Mouse (Mus musculus): Measurements from ENCODE around the gene Gm44511. TPM values are rescaled to one million over a fixed set of nuclear protein-coding genes. Genes with fewer than 3 reads are reported as not detected.
"Not testable (repeated sequence)": the region's sequence is repeated elsewhere in the genome, so short reads cannot be mapped to it uniquely, and the experiment has no call there.

The Gm44511 gene
- polyA plus RNA-seq, 1 experiment from 2014 or later = not detected

- Histone ChIP-seq H3K27me3 (replicated peaks) (no peaks in the 10 kb centered on the region), H3K9ac (no peak overlapping the region), H3K27ac (no peak overlapping the region), H3K36me3 (replicated peaks) (no peaks in the 10 kb centered on the region), H3K4me1 (peaks cover 15% of the 10 kb centered on the region), H3K4me2 (no peak overlapping the region), H3K4me3 (no peak overlapping the region), H3K9me3 (no peaks in the 10 kb centered on the region)
- no peak for ATAC-seq (replicated peaks)
- 92% methylated on average over 4 of the region's 4 CpGs for WGBS
These were observed 21.3 kb upstream of the Gm44511 start for GRCm38 (mm10) chr6:128847401-128847800.

GRCm38 (mm10) chr6:128845998-128846542 is 20.0 kb upstream of the Gm44511 start:
- Histone ChIP-seq H3K9ac (no peak overlapping the region), H3K36me3 (replicated peaks) (no peaks in the 10 kb centered on the region), H3K27ac (no peak overlapping the region), H3K27me3 (replicated peaks) (no peaks in the 10 kb centered on the region), H3K4me1 (peaks cover 22% of the 10 kb centered on the region), H3K9me3 (no peaks in the 10 kb centered on the region), H3K4me2 (no peak overlapping the region), H3K4me3 (no peak overlapping the region)
- ATAC-seq (replicated peaks) = no peak
- WGBS = 56% methylated on average over 9 of the region's 9 CpGs

- Histone ChIP-seq H3K4me2 (peak overlapping the region; percentile 21), H3K4me1 (peaks cover 22% of the 10 kb centered on the region), H3K27ac (no peak overlapping the region), H3K36me3 (replicated peaks) (no peaks in the 10 kb centered on the region), H3K4me3 (no peak overlapping the region), H3K27me3 (replicated peaks) (no peaks in the 10 kb centered on the region), H3K9ac (no peak overlapping the region), H3K9me3 (no peaks in the 10 kb centered on the region)
- 23% methylated on average over 7 of the region's 7 CpGs for WGBS
- ATAC-seq (replicated peaks) = no peak
These were observed 19.3 kb upstream of the Gm44511 start for GRCm38 (mm10) chr6:128845319-128845979.

GRCm38 (mm10) chr6:128844586-128845080 is 18.5 kb upstream of the Gm44511 start:
- 68% methylated on average over 5 of the region's 5 CpGs for WGBS
- Histone ChIP-seq H3K4me2 (peak overlapping the region; percentile 51), H3K27ac (peak overlapping the region; percentile 82; the same call in 1 of the 2 replicates), H3K9me3 (no peaks in the 10 kb centered on the region), H3K36me3 (replicated peaks) (no peaks in the 10 kb centered on the region), H3K9ac (peak overlapping the region; percentile 42; the same call in 1 of the 2 replicates), H3K27me3 (replicated peaks) (no peaks in the 10 kb centered on the region), H3K4me3 (peak overlapping the region; percentile 80), H3K4me1 (peaks cover 26% of the 10 kb centered on the region)
- ATAC-seq (replicated peaks) = no peak

GRCm38 (mm10) chr6:128844131-128844530 is 18.0 kb upstream of the Gm44511 start:
- ATAC-seq (replicated peaks) = no peak

GRCm38 (mm10) chr6:128843479-128843992 is 17.4 kb upstream of the Gm44511 start:
- Histone ChIP-seq H3K9ac (peak overlapping the region; percentile 42), H3K4me1 (peaks cover 29% of the 10 kb centered on the region), H3K36me3 (replicated peaks) (no peaks in the 10 kb centered on the region), H3K27me3 (replicated peaks) (no peaks in the 10 kb centered on the region), H3K4me3 (peak overlapping the region; percentile 80), H3K27ac (peak overlapping the region; percentile 82), H3K9me3 (no peaks in the 10 kb centered on the region), H3K4me2 (peak overlapping the region; percentile 51)
- under 1% methylated on average over 22 of the region's 22 CpGs for WGBS
- ATAC-seq (replicated peaks) = peak; percentile 52

More at GRCm38 (mm10) chr6:128844131-128844530, 18.0 kb upstream of the Gm44511 start:
- peak overlapping the region; percentile 82 for H3K27ac ChIP-seq
- peaks cover 29% of the 10 kb centered on the region for H3K4me1 ChIP-seq
- peak overlapping the region; percentile 51 for H3K4me2 ChIP-seq
- peak overlapping the region; percentile 80 for H3K4me3 ChIP-seq
- H3K9ac ChIP-seq = peak overlapping the region; percentile 42
- H3K9me3 ChIP-seq = no peaks in the 10 kb centered on the region
- H3K27me3 ChIP-seq (replicated peaks) = no peaks in the 10 kb centered on the region
- no peaks in the 10 kb centered on the region for H3K36me3 ChIP-seq (replicated peaks)
- WGBS = 19% methylated on average over 8 of the region's 8 CpGs

- Histone ChIP-seq H3K9me3 (no peaks in the 10 kb centered on the region), H3K27ac (peak overlapping the region; percentile 89), H3K4me1 (peaks cover 29% of the 10 kb centered on the region), H3K9ac (peak overlapping the region; percentile 75), H3K27me3 (replicated peaks) (no peaks in the 10 kb centered on the region), H3K36me3 (replicated peaks) (no peaks in the 10 kb centered on the region), H3K4me3 (peak overlapping the region; percentile 80), H3K4me2 (peak overlapping the region; percentile 70)
- 0% methylated on average over 44 of the region's 44 CpGs for WGBS
- peak; percentile 83 for ATAC-seq (replicated peaks)
These were observed 16.9 kb upstream of the Gm44511 start for GRCm38 (mm10) chr6:128842945-128843478.

GRCm38 (mm10) chr6:128842356-128842944 is 16.3 kb upstream of the Gm44511 start:
- H3K4me1 ChIP-seq = peaks cover 29% of the 10 kb centered on the region
- under 1% methylated on average over 20 of the region's 20 CpGs for WGBS
- H3K4me2 ChIP-seq = peak overlapping the region; percentile 70
- no peaks in the 10 kb centered on the region for H3K36me3 ChIP-seq (replicated peaks)
- peak overlapping the region; percentile 80 for H3K4me3 ChIP-seq
- H3K27me3 ChIP-seq (replicated peaks) = no peaks in the 10 kb centered on the region
- H3K9ac ChIP-seq = peak overlapping the region; percentile 75
- ATAC-seq (replicated peaks) = 0 out of 2 replicates have a peak, but pooled peaks have one; percentile 7
- no peaks in the 10 kb centered on the region for H3K9me3 ChIP-seq
- peak overlapping the region; percentile 89 for H3K27ac ChIP-seq

- 40% methylated on average over 4 of the region's 4 CpGs for WGBS
- Histone ChIP-seq H3K4me2 (peak overlapping the region; percentile 70), H3K4me1 (peaks cover 37% of the 10 kb centered on the region), H3K9me3 (no peaks in the 10 kb centered on the region), H3K36me3 (replicated peaks) (no peaks in the 10 kb centered on the region), H3K27ac (no peak overlapping the region), H3K9ac (peak overlapping the region; percentile 75; the same call in 1 of the 2 replicates), H3K4me3 (peak overlapping the region; percentile 80), H3K27me3 (replicated peaks) (no peaks in the 10 kb centered on the region)
- no peak for ATAC-seq (replicated peaks)
These were observed 15.4 kb upstream of the Gm44511 start for GRCm38 (mm10) chr6:128841327-128842089.

- WGBS = 87% methylated on average over 3 of the region's 3 CpGs
These were observed 14.6 kb upstream of the Gm44511 start for GRCm38 (mm10) chr6:128840669-128841068.

GRCm38 (mm10) chr6:128839921-128840320 is 13.8 kb upstream of the Gm44511 start:
- WGBS = 72% methylated on average over 7 of the region's 7 CpGs
- Histone ChIP-seq H3K27ac (peak overlapping the region; percentile 91; the same call in 1 of the 2 replicates), H3K4me2 (peak overlapping the region; percentile 62), H3K36me3 (replicated peaks) (no peaks in the 10 kb centered on the region), H3K9me3 (no peaks in the 10 kb centered on the region), H3K4me3 (peak overlapping the region; percentile 89), H3K4me1 (peaks cover 32% of the 10 kb centered on the region), H3K27me3 (replicated peaks) (no peaks in the 10 kb centered on the region), H3K9ac (0 out of 2 replicates have a peak overlapping the region, but pooled peaks have one; percentile 65)
- no peak for ATAC-seq (replicated peaks)

More at GRCm38 (mm10) chr6:128840669-128841068, 14.6 kb upstream of the Gm44511 start:
- peaks cover 37% of the 10 kb centered on the region for H3K4me1 ChIP-seq
- ATAC-seq (replicated peaks); H3K27me3 ChIP-seq (replicated peaks); H3K4me3 ChIP-seq; H3K36me3 ChIP-seq (replicated peaks); H3K4me2 ChIP-seq; H3K9me3 ChIP-seq; H3K27ac ChIP-seq; H3K9ac ChIP-seq: not testable (repeated sequence)

All from midbrain, embryonic 15.5 days (tissue).